Mouse (Mus musculus) left cerebral cortex, adult 18-20 months (tissue): ENCODE measurements at regions not wholly inside any gene's neighbourhood (a gene's known extent, or its start where the extent isn't known, plus 50 kb on each side); places are given as distances from the start of the nearest gene placed in this dataset.

ENCODE experiments used
- DNase-seq, 2 experiments: peaks; one replicate each; pipeline ENCODE4 v3.0.0; 2021 to 2022; ENCODE audit warnings: low spot score in 2 of 2, mixed read lengths in 1 of 2

DNA sequence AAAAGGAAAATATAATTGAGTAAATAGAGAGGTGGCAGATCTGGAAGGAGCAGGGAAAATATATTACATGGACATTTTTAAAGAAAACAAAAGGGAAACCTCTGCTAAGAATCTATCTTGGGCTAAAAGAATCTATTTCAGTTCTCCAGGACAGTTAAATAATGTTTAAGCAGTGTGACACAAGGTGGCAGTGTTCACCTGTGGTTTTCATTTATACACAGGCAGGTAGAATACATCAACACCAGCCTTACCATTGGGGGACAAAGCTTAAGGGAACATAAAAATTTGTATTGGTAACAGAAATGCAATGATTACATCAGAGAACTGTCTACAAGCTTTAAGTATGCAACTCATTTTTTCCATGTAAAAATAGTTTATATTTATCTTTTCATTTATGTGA lies 78.2 kb upstream of the Cldn34d start:
- DNase-seq: peak; percentile 22 to 39
